Mouse (Mus musculus): ENCODE data around the gene Igsf21.

- TF ChIP-seq CTCF (IDR thresholded peaks at IDR 0.05; ENCODE audit: low read depth, low read length) = peak; percentile 92
- no peak for TF ChIP-seq POLR2A (IDR thresholded peaks at IDR 0.05; ENCODE audit: insufficient read depth, low read length)
These were observed 194.0 kb downstream of the Igsf21 start for GRCm38 (mm10) chr4:140052575-140052974.

Data from ES-Bruce4 (cell line).